Mouse (Mus musculus): ENCODE measurements at regions not wholly inside any gene's neighbourhood (a gene's known extent, or its start where the extent isn't known, plus 50 kb on each side); places are given as distances from the start of the nearest gene placed in this dataset.

DNA sequence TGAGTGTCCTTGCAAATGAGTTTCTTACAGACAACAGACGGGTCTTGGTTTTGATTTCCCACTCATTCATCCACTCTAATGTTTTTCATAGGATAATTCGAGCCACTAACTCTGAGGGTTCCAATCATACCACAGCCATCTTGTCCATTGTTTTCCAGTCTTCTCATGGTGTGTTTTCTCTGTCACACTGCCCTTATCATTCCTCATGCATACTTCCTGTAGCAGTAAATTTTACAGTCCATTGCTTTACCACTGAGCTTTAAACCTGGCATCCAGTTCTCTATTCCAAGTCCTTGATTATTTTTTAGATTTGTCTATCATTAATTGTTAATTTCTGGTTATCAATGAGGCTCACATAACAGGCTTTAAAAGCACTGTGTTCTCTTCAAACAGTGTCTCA, 290.0 kb upstream of the Nrsn1 start:
- DNase-seq (ENCODE audit: low read depth, low spot score) = no peak

DNA sequence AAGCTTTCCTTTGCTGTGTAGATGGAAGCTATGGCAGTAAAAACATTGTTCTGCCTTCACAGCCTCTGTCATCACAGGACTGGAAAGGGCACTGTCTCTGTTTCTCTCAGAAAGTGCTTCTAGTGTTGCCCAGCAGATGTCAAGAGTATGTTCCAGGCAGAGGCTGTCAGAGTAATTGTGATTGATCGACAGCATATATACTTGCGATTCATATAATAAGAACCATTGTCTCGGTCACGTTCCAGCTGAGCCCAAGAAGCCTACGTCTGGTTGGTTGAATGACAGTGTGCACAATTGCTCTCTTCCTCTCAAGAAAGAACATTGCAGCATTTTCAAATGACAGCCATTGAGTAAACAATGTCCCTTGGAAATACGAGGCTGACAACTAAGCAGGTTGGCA, 284.7 kb upstream of the Nrsn1 start:
- no peak for DNase-seq (ENCODE audit: low read depth, low spot score)

DNA sequence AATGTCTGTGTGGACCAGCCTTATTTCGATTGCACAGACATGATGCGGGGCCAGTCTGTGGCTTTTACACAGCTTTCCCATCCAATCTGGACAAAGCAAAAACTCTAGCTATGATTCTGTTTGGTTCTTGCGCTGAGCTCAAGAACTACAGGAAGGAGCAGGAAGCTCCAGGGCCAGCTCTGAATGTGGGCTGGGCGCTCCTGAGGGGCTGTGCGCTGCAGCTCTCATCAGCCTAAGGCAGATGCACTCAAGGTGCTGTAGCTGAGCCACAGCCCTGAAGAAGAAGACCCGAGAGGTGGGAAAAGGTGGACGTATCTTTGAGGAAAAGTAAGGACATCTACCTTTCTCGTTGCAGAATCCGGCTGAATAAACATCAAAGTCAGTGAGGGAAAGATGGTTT, 278.2 kb upstream of the Nrsn1 start:
- no peak for DNase-seq (ENCODE audit: low read depth, low spot score)

DNA sequence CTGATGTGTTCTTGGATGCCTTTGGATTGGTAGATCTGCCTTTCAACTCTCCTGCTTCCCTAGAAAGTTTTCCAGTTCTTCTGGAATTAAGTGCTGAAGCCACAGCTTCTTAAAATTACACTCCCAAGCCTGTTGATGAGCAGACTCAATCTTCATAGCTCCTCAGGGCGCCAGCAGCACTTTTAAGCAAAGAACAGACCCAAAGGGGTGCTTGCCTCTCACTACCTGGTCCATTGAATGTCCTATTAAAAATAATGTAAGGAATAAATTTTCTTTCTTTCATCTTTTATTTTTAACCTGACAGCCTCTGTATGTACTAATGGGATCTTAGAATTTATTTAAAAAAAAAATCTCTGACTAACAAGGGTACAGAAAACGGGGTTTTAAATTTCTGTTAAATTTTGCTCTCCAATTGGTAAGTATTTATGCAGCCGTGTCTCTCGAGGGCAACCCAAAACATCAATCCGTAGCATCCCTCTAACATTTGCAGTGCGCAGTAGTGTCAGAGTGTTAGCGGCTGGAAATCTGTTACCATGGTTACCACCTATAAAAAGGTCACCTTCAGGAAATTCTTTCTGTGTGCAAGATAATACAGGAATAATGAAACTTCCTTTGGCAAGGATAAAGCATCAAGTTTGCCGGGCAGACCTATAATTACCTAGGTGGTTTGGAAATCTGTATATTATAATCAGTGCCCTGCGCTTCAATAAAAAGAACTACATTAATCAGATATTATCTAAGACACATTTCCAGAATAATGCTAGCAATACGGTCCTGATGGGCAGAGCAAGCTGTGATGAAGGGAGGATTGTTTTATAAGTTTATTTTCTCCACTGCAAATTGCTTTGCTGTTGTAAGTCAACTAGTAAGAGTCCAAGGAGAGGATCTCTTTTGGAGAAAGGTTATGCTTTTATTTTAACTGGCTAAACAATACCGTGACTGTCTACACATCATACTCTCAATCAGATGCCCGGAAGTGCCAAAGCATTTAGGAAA, 277.1 kb upstream of the Nrsn1 start:
- DNase-seq (ENCODE audit: low read depth, low spot score) = no peak

DNA sequence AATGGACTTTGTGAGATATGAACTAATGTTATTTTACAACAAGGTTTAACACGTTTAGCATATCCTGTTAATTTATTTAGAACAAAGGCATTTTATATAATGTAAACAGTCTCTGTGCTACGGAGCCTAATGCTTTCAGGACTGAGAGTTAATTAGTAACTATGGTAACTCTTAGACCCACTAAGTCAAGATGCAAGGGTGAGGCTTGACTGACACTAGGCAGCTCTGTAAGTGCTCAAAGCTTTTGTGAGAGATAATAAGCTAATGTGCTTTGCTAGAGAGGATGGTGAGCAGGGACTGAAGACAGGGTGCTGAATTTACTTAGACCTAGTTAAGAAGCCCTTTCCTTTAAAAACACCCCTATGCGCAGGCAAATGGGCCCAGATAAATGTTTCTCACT, 253.8 kb upstream of the Nrsn1 start:
- DNase-seq (ENCODE audit: low read depth, low spot score) = no peak

DNA sequence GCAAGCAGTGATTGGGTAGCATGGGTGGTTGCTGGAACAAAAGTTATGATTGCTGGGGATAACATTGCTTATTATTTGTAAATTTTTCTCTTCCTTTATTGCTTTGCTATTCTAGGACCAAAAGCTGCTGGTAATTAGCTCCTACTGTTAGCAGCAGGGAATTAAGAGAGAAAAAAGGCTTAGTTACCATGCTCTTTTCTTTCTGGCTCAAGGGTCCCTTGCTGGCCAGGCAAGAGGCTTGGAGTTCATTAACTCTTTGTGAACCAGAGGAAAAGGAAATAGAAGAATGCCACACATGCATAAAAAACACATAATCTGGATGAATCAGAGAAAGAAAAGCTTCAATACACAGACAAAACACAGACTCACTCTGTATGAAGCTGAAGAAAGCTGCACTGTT, 237.1 kb upstream of the Nrsn1 start:
- DNase-seq (ENCODE audit: low read depth, low spot score) = no peak

DNA sequence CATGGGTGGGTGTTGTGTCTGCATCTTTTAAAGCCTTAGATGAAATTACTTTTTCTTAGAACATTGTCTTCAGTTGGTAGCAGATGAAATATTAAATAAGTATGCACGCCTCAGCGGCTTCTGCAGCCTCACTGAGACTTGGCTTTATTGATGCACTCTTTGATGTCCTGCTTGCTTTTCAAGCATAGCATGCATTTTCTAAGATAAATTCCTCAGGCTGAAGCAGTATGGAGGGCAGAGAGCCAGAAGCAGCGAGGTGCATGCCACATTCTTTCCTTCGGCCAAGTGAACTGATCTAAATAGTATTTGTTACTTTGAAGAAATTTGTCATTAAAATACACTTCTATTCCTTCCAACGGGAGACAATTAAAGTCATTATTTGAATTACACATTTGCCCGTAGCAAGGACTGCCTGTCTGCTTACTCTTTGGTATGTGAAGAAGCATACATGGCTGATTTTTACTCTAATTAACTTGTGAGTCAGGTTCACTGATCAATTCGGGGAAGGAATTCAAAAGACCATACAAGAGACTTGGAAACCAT, 224.3 kb upstream of the Nrsn1 start:
- DNase-seq (ENCODE audit: low read depth, low spot score) = no peak

DNA sequence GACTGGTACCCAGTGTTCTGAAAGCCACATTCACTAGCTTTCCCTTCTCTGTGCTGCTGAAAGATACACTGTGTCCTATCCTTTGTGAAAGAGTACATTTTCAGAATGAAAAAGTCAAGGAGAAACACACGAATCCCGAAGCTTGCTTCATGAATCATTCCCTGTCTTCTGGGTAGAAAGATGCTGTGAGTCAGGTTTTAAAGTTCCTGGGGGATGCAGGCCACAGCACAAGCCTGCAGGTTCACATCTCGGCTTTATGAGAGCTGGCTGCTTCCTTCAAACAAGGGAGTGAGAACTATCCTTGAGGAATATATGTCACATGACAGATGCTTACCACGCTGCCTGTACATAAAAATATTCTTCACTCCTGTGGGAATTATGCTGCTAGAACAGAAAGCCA, 219.7 kb upstream of the Nrsn1 start:
- no peak for DNase-seq (ENCODE audit: low read depth, low spot score)

DNA sequence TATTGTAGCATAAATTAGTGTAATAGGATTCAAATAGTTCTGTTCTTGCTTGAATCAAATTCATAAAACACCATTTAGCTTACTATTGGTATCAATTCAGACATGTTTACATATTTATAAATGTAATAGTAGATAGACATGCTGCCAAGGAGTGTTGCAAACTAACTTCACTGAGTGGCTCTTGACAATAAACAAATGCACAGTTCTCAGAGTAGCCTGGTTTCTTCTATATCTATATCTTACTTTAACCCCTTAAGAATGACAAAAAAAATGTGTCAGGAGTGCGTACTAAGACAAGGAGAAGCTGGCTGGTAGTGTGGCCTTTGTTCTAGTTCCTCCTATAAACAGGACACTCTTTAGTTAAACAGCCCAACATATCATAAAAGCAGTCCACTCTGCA, 213.0 kb upstream of the Nrsn1 start:
- no peak for DNase-seq (ENCODE audit: low read depth, low spot score)

DNA sequence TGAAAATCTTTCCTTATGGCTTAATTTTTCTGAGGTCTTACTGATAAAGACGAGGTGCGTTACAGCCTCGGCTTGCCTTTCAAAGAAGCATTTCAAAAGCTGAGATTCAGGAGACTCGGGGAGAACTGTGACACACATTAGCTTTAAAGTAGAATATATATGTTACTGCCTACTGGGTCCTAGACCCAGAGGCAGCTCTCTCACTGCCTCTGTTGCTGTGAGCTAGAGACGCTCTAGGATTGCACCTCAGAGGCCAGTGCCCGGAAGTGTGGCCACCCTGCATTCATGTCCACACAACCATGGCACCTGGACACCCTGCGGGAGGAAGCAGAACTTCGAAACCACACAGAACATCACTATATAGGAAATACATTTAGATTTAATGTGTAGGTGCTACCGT, 181.6 kb upstream of the Nrsn1 start:
- DNase-seq (ENCODE audit: low read depth, low spot score) = no peak

DNA sequence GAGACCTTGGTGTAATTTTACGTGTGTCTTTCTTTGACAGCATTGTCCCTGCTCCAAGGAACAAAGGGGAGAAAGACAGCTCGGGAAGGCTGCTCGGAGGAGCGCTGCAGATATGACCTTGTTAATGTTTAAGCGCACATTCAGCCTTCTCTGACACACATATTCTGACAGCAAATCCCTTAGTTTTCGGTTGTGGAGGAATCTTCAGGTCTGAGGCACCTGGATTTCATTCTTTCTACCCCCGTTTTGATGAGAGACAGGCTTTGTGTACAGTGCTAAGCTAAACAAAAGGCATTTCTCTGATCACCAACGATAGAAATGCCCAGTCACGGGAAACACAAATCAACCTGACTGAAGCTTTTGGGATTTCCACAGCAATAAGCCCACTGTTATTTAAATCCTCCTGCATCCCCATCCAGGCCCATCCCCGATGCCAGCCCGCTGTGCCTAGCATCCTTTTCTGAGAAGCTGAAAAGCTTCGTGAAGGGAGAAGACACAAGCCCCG, 181.1 kb upstream of the Nrsn1 start:
- no peak for DNase-seq (ENCODE audit: low read depth, low spot score)

DNA sequence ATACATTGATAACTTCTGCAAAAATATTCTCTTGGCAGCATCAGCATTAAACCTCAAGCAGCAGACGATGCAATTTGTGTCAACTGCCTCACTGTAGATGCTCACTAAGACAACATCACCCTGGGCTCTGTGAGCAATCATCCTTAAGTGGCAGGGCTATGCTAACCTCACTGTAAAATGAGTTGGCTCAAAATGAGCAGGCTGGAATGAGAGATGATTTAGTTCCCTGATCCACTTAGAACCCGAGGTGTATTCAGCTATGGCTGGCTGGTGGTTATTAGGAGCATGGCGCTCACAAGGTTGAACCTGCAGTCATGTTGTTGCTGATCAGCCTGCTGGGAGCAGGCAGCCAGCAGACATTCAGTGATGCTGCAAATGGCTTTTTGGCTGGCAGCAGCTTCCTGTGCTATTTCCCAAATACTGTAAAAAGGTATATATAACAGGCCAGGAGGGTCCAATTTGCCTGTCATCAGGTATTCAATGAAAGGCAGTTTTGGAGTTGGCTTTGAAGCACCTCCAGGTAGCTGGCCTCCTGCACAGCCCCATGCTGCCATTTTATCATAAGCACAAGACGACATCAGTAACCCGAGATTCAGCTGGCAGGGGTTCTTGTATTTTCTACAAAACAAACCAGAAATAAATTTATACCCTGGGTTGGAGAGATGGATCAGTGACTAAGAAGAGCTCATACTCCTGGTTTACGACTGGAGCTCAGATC, 159.6 kb upstream of the Nrsn1 start:
- DNase-seq (ENCODE audit: low read depth, low spot score) = no peak

DNA sequence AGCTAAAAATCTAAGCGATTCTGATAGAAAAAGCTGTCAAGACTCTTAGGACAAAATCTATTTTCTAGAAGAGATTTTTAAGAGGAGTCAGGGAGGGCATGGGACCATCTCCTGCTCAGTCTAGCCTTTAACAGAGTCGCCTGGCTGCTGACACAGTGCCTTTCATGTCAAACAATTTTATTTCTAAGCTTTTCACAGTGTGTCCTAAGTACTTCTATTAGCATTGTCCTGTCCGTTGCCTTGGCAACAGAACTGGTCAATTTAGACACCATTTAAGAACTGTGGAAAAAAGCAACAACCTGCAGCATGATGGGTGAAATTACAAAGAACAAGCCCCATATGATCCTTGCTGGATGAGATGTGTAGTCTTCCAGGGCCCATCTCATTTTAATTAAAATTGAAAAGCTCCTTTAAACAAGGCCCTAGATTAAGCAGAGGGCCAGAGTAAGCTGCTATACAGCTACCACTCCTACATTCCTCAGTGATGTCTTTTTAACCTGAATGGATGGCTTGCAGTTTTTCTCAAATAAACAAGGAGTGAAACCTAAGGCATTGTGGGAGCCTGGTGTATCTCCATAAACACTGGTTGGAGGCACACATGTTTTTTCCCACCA, 133.0 kb upstream of the Nrsn1 start:
- DNase-seq (ENCODE audit: low read depth, low spot score) = peak; percentile 26

DNA sequence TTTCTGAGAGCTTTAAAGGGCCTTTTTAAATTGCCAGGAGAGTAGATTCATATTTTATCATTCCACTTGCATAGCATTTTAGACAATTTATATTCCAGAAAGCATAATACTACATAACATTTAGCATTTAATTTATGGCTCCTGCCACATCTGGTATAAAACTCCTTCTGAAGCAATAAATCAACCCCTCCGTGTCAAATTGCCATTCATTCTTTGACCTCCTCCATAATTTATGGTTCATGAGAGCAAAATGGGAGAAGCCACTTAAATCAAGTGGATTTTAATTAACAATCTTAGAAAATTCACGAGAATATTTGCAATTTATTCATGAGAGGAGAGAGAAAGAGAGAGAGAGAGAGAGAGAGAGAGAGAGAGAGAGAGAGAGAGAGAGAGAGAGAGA, 132.4 kb upstream of the Nrsn1 start:
- DNase-seq (ENCODE audit: low read depth, low spot score) = no peak

DNA sequence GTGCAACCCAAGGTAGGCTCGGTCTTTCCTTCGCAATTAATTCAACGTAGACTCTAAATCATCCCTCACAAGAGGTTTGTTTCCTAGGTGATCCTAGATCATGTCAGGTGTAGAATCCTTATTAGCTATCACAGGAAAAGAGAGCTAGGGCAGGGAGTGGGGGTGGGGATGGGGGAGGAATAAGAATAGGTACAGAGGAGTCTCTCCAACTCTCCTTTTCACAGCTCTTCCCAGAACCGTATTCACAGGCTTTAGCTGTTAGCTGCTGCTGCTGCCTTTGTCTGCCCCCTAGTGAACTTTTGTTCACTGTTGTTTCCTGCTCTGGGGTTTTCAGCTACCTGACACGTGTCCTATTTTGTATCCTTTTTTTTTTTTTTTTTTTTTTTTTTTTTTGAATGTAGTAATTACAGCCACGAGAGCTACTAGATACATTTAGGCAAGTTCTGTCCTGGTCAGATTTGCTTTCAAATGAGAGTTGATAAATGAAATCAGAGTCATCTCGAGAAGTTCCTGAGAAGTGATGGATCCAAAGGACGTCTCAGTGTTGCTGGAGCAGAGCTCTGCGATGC, 131.7 kb upstream of the Nrsn1 start:
- peak; percentile 32 for DNase-seq (ENCODE audit: low read depth, low spot score)

DNA sequence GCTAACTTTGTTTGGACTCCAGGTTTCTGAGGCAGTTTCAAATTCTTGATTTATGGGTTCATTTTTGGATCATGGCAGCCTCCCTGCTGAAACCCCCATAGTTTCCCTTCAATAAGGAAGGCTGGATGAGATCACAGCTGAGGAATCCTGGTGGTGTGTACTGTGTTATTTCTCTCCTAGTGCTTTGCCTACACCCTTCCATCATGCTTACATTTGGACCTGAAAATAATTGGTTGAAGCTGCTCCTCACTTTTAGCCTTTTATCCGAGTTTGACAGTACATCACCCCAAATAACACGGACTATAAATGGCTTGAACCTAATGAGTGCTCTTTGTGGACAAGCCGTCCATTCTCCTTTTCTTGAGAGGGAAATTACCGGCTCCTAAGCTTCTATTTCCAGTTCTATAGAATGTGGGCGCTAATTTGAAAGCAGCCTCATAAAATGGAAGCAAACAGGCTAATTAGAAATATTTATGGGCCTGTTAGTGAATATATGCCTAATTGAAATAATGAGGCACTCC, 122.5 kb upstream of the Nrsn1 start:
- no peak for DNase-seq (ENCODE audit: low read depth, low spot score)

DNA sequence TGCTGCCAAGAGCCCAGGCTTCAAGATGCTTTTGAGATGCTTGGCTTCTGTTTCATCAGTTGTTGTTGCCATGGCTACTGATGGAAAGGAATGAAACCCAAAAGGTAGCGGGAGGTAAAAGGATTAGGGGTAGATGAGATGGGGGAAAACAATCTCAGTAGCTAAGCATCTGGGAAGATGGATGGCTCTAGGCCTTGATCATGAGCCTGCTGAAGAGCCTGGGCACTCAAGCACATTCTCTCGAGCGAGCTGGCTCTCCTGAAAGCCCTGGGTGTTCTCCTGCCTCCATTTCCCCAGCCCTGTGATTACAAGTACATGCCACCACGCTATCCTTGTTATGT, 92.3 kb upstream of the Nrsn1 start:
- DNase-seq (ENCODE audit: low read depth, low spot score) = no peak

DNA sequence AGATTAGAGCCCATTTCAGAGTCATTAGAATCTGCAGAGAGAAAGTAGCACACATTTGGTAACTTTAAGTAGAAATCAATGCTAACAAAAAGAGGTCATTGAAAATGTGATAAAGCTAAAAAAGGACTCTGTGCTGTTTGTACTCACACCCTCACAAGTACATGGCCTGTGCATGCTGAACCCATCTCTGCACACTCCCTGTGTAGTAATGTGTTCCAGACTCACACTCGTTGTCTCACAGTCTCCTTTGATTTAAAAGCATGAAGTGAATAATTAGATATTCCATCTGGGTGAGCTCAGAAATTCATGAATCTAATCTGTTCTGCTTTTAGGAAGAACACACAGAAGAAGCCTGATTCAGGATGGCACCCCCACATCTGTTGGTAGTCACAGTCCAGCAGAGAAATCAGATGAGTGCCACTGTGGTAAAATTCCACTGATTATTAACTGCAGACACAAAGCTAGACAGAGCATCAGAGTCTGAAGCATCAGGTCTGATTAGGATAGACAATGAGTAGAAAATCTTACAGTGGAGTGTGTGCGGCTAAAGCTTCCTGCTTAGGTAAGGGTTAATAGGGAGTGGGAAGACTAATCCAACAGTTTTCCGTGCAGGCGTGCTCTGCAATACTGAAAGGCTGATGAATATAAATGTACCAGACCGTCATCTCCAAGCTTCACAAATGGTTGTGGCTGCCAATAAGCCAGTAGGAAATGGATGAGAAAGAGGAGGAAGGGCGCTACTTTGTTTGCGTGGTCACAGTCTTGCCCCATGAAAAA, 91.7 kb upstream of the Nrsn1 start:
- peak; percentile 50 for DNase-seq (ENCODE audit: low read depth, low spot score)

DNA sequence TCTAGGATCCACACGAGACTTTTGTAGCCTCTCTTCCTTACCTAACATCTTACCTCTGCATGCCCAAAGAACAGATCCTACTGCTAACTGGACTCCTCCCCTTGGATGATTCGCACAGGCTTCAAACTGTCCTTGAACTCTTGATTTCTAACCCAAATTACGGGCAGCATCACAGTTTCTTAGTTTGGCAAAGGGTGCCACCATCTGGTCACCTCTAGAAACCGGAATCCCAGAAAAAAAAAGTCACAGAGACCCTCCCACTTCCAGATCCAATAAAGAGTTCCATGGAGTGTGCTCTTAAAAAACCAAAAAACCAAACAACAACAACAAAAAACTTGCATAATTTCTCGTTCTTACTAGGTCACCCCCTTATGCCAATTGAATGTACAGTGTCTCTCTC, 77.3 kb upstream of the Nrsn1 start:
- no peak for DNase-seq (ENCODE audit: low read depth, low spot score)

DNA sequence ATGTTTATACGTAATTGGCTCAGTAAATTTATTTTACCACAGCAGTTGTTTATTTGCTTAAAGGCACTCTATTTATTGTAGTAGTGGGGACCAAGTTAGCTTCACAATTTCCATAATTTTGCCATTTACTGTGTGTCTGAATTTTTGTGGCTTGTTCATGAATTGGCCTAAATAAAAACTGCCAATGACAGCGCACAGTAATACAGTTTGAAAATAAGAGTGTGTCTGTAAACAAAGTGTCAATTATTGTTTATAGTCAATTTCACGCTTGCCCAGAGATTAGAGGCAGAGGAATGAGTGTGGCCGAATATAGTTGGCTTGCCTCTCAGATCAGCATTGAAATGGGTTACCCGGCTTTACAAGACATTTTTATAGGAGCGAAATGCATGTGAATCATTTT, 73.0 kb upstream of the Nrsn1 start:
- DNase-seq (ENCODE audit: low read depth, low spot score) = no peak

DNA sequence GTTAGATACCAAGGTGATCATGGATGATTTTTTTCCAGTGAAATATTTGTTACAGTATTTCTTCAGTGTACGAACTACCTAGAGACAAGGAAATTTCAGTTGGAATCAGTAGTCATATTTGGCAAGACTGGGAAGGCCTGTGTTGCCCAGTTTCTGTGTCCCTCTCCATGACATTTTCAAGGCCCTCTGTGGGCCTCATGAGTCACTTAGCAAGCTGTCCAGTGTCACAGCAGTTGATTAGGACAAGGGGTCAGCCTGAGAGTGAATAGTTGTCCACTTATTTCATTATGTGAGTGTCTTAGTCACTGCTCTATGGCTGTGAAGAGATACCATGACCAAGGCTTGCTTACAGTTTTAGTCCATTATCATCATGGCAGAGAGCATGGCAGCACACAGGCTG, 71.5 kb upstream of the Nrsn1 start:
- no peak for DNase-seq (ENCODE audit: low read depth, low spot score)
